Mouse (Mus musculus): ENCODE data around the gene Stmn3. TPM values are rescaled to one million over a fixed set of nuclear protein-coding genes. Genes with fewer than 3 reads are reported as not detected.
"Not testable (repeated sequence)": the region's sequence is repeated elsewhere in the genome, so short reads cannot be mapped to it uniquely, and the experiment has no call there.

The Stmn3 gene
- polyA plus RNA-seq, 1 experiment from 2014 or later, result 1,726 TPM

- Histone ChIP-seq H3K27ac (replicated peaks) (peak overlapping the region; percentile 96), H3K4me2 (peak overlapping the region; percentile 73), H3K4me1 (peaks cover 39% of the 10 kb centered on the region), H3K36me3 (peaks cover 10% of the 10 kb centered on the region), H3K4me3 (replicated peaks) (peak overlapping the region; percentile 79), H3K9ac (replicated peaks) (peak overlapping the region; percentile 95), H3K27me3 (replicated peaks) (peaks cover 10% of the 10 kb centered on the region; the same call in 1 of the 2 replicates), H3K9me3 (replicated peaks) (no peaks in the 10 kb centered on the region)
- ATAC-seq (ENCODE audit: low FRiP score), result peak; percentile 71
- WGBS, result under 1% methylated on average over 35 of the region's 35 CpGs
These were observed 788 bp downstream of the Stmn3 start for GRCm38 (mm10) chr2:181313344-181314079.

GRCm38 (mm10) chr2:181313006-181313343 is 1.3 kb downstream of the Stmn3 start:
- H3K9me3 ChIP-seq (replicated peaks), result no peaks in the 10 kb centered on the region
- peak overlapping the region; percentile 95 for H3K9ac ChIP-seq (replicated peaks)
- WGBS, result 13% methylated on average over 5 of the region's 5 CpGs
- peak overlapping the region; percentile 73 for H3K4me2 ChIP-seq
- peak overlapping the region; percentile 96 for H3K27ac ChIP-seq (replicated peaks)
- peaks cover 10% of the 10 kb centered on the region; the same call in 1 of the 2 replicates for H3K27me3 ChIP-seq (replicated peaks)
- H3K4me3 ChIP-seq (replicated peaks), result peak overlapping the region; percentile 79
- no peak for ATAC-seq (ENCODE audit: low FRiP score)
- peaks cover 15% of the 10 kb centered on the region for H3K36me3 ChIP-seq
- peaks cover 41% of the 10 kb centered on the region for H3K4me1 ChIP-seq

GRCm38 (mm10) chr2:181312435-181312834 is 1.9 kb downstream of the Stmn3 start:
- Histone ChIP-seq H3K4me3 (replicated peaks) (peak overlapping the region; percentile 79), H3K4me2 (peak overlapping the region; percentile 73), H3K36me3 (peaks cover 21% of the 10 kb centered on the region), H3K4me1 (peaks cover 43% of the 10 kb centered on the region), H3K9ac (replicated peaks) (peak overlapping the region; percentile 95), H3K27ac (replicated peaks) (peak overlapping the region; percentile 96), H3K9me3 (replicated peaks) (no peaks in the 10 kb centered on the region), H3K27me3 (replicated peaks) (peaks cover 10% of the 10 kb centered on the region; the same call in 1 of the 2 replicates)
- ATAC-seq (ENCODE audit: low FRiP score), result no peak
- 62% methylated on average over 3 of the region's 3 CpGs for WGBS

GRCm38 (mm10) chr2:181307144-181307804 is 7.0 kb downstream of the Stmn3 start:
- WGBS, result 12% methylated on average over 30 of the region's 30 CpGs
- Histone ChIP-seq H3K4me3 (replicated peaks) (no peak overlapping the region), H3K4me1 (peaks cover 35% of the 10 kb centered on the region), H3K9ac (replicated peaks) (no peak overlapping the region), H3K27me3 (replicated peaks) (no peaks in the 10 kb centered on the region), H3K36me3 (peaks cover 54% of the 10 kb centered on the region), H3K9me3 (replicated peaks) (no peaks in the 10 kb centered on the region), H3K27ac (replicated peaks) (no peak overlapping the region), H3K4me2 (no peak overlapping the region)
- ATAC-seq (ENCODE audit: low FRiP score), result peak; percentile 42

- peaks cover 18% of the 10 kb centered on the region for H3K4me1 ChIP-seq
- peaks cover 65% of the 10 kb centered on the region for H3K36me3 ChIP-seq
- no peak for ATAC-seq (ENCODE audit: low FRiP score)
- 79% methylated on average over 1 of the region's 1 CpGs for WGBS
- H3K27me3 ChIP-seq (replicated peaks), result no peaks in the 10 kb centered on the region
- H3K9me3 ChIP-seq (replicated peaks), result no peaks in the 10 kb centered on the region
- no peak overlapping the region for H3K4me2 ChIP-seq
- H3K4me3 ChIP-seq (replicated peaks), result no peak overlapping the region
- H3K9ac ChIP-seq (replicated peaks), result no peak overlapping the region
- no peak overlapping the region for H3K27ac ChIP-seq (replicated peaks)
These were observed 9.4 kb downstream of the Stmn3 start for GRCm38 (mm10) chr2:181304944-181305343.

- WGBS, result 41% methylated on average over 3 of the region's 3 CpGs
- ATAC-seq (ENCODE audit: low FRiP score), result no peak
- no peak overlapping the region for H3K4me2 ChIP-seq
- H3K4me1 ChIP-seq, result peaks cover 5% of the 10 kb centered on the region
- no peaks in the 10 kb centered on the region for H3K9me3 ChIP-seq (replicated peaks)
- no peak overlapping the region for H3K4me3 ChIP-seq (replicated peaks)
- H3K36me3 ChIP-seq, result peaks cover 43% of the 10 kb centered on the region
- no peak overlapping the region for H3K9ac ChIP-seq (replicated peaks)
- no peak overlapping the region for H3K27ac ChIP-seq (replicated peaks)
- no peaks in the 10 kb centered on the region for H3K27me3 ChIP-seq (replicated peaks)
These were observed 12.3 kb downstream of the Stmn3 start for GRCm38 (mm10) chr2:181302041-181302440.

GRCm38 (mm10) chr2:181290937-181291336 is 23.4 kb downstream of the Stmn3 start:
- Histone ChIP-seq H3K4me1 (peaks cover 24% of the 10 kb centered on the region), H3K27me3 (replicated peaks) (no peaks in the 10 kb centered on the region), H3K9me3 (replicated peaks) (no peaks in the 10 kb centered on the region), H3K36me3 (peaks cover 3% of the 10 kb centered on the region; the same call in 1 of the 2 replicates), H3K27ac (replicated peaks) (no peak overlapping the region), H3K4me3 (replicated peaks) (no peak overlapping the region), H3K9ac (replicated peaks) (no peak overlapping the region), H3K4me2 (no peak overlapping the region)
- ATAC-seq (ENCODE audit: low FRiP score), result no peak
- 82% methylated on average over 1 of the region's 1 CpGs for WGBS

- peaks cover 24% of the 10 kb centered on the region for H3K4me1 ChIP-seq
- H3K9ac ChIP-seq (replicated peaks), result peak overlapping the region; percentile 46; the same call in 1 of the 2 replicates
- 72% methylated on average over 3 of the region's 3 CpGs for WGBS
- H3K9me3 ChIP-seq (replicated peaks), result no peaks in the 10 kb centered on the region
- no peak for ATAC-seq (ENCODE audit: low FRiP score)
- peak overlapping the region; percentile 69 for H3K4me2 ChIP-seq
- no peak overlapping the region for H3K27ac ChIP-seq (replicated peaks)
- peaks cover 4% of the 10 kb centered on the region; the same call in 1 of the 2 replicates for H3K36me3 ChIP-seq
- H3K4me3 ChIP-seq (replicated peaks), result peak overlapping the region; percentile 72
- no peaks in the 10 kb centered on the region for H3K27me3 ChIP-seq (replicated peaks)
These were observed 25.6 kb downstream of the Stmn3 start for GRCm38 (mm10) chr2:181288691-181289090.

- Histone ChIP-seq H3K4me2 (peak within 1 kb of the TSS; percentile 69), H3K27ac (replicated peaks) (peak within 1 kb of the TSS; percentile 98), H3K9ac (replicated peaks) (peak within 1 kb of the TSS; percentile 94), H3K4me1 (peaks cover 24% of the 10 kb centered on the region), H3K4me3 (replicated peaks) (peak within 1 kb of the TSS; percentile 72)
- H3K9me3 ChIP-seq (replicated peaks); H3K36me3 ChIP-seq; H3K27me3 ChIP-seq (replicated peaks): not testable (repeated sequence)
- 2% methylated on average over 38 of the region's 38 CpGs for WGBS
- ATAC-seq (ENCODE audit: low FRiP score), result peak; percentile 96
These were observed 26.3 kb downstream of the Stmn3 start, which contains the start of gene Gmeb2 for GRCm38 (mm10) chr2:181287958-181288350. Gmeb2 (minus strand) TSS chr2:181288035.

GRCm38 (mm10) chr2:181287338-181287957 is 26.9 kb downstream of the Stmn3 start:
- peak; percentile 87 for ATAC-seq (ENCODE audit: low FRiP score)
- peak overlapping the region; percentile 94 for H3K9ac ChIP-seq (replicated peaks)
- peaks cover 9% of the 10 kb centered on the region; the same call in 1 of the 2 replicates for H3K36me3 ChIP-seq
- WGBS, result 2% methylated on average over 31 of the region's 71 CpGs
- H3K4me1 ChIP-seq, result peaks cover 24% of the 10 kb centered on the region
- H3K4me2 ChIP-seq, result peak overlapping the region; percentile 66
- H3K27ac ChIP-seq (replicated peaks), result peak overlapping the region; percentile 98
- H3K9me3 ChIP-seq (replicated peaks), result no peaks in the 10 kb centered on the region
- peak overlapping the region; percentile 72 for H3K4me3 ChIP-seq (replicated peaks)
- H3K27me3 ChIP-seq (replicated peaks), result no peaks in the 10 kb centered on the region

GRCm38 (mm10) chr2:181286629-181287337 is 27.5 kb downstream of the Stmn3 start:
- H3K4me2 ChIP-seq, result peak overlapping the region; percentile 66
- peaks cover 24% of the 10 kb centered on the region for H3K4me1 ChIP-seq
- peaks cover 9% of the 10 kb centered on the region; the same call in 1 of the 2 replicates for H3K36me3 ChIP-seq
- ATAC-seq (ENCODE audit: low FRiP score), result no peak
- WGBS, result 55% methylated on average over 6 of the region's 6 CpGs
- no peaks in the 10 kb centered on the region for H3K27me3 ChIP-seq (replicated peaks)
- peak overlapping the region; percentile 94 for H3K9ac ChIP-seq (replicated peaks)
- no peaks in the 10 kb centered on the region for H3K9me3 ChIP-seq (replicated peaks)
- H3K4me3 ChIP-seq (replicated peaks), result peak overlapping the region; percentile 72
- peak overlapping the region; percentile 98 for H3K27ac ChIP-seq (replicated peaks)

Measured in neural tube, embryonic 15.5 days (tissue).